Mouse (Mus musculus): ENCODE measurements around the gene Olfr1066.
"Not testable (repeated sequence)": the region's sequence is repeated elsewhere in the genome, so short reads cannot be mapped to it uniquely, and the experiment has no call there.

Gene Olfr1066

GRCm38 (mm10) chr2:86456169-86456568 is at the start of gene Olfr1066:
Gene Olfr1066, minus strand, starts transcription at chr2:86456269.
- DNase-seq (ENCODE audit: low read depth), result no peak

GRCm38 (mm10) chr2:86487286-86487685 is 31.2 kb upstream of the Olfr1066 start, which contains the start of gene Olfr228:
Gene Olfr228, minus strand, starts transcription at chr2:86487386.
- no peak for DNase-seq (ENCODE audit: low read depth)

- peak; percentile 4 for DNase-seq (ENCODE audit: low read depth)
These were observed 8.5 kb upstream of the Olfr1066 start for GRCm38 (mm10) chr2:86464442-86465109.

GRCm38 (mm10) chr2:86460434-86460833 is 4.4 kb upstream of the Olfr1066 start:
- DNase-seq (ENCODE audit: low read depth), result no peak

GRCm38 (mm10) chr2:86450491-86450890 is 5.6 kb downstream of the Olfr1066 start, which contains the start of gene Olfr1065:
Gene Olfr1065, minus strand, starts transcription at chr2:86450591.
- not testable (repeated sequence) for DNase-seq (ENCODE audit: low read depth)

GRCm38 (mm10) chr2:86442101-86442500 is 14.0 kb downstream of the Olfr1066 start:
- not testable (repeated sequence) for DNase-seq (ENCODE audit: low read depth)

GRCm38 (mm10) chr2:86428511-86428910 is 27.6 kb downstream of the Olfr1066 start:
- DNase-seq (ENCODE audit: low read depth), result not testable (repeated sequence)

GRCm38 (mm10) chr2:86426649-86427048 is 29.4 kb downstream of the Olfr1066 start, which contains the start of gene Olfr1062:
Gene Olfr1062, minus strand, starts transcription at chr2:86426749.
- not testable (repeated sequence) for DNase-seq (ENCODE audit: low read depth)

GRCm38 (mm10) chr2:86413950-86414349 is 42.1 kb downstream of the Olfr1066 start, which contains the start of gene Olfr1061:
Gene Olfr1061, minus strand, starts transcription at chr2:86414050.
- DNase-seq (ENCODE audit: low read depth), result no peak

All from naive thymus-derived CD4-positive, alpha-beta T cell, adult 2 months (primary cell).